Mouse (Mus musculus) T-helper 2 cell (primary cell): ENCODE results near the gene Pcgf5.

Experiments
- in situ Hi-C: fragments of 300-600 bp; cut with MboI, MseI; formaldehyde crosslinking; loops from one replicate; pipeline ENCODE4 v1.15.1; 2025; ENCODE audit warnings: high pct_unique_total_duplicates

Pcgf5 gene

DNA sequence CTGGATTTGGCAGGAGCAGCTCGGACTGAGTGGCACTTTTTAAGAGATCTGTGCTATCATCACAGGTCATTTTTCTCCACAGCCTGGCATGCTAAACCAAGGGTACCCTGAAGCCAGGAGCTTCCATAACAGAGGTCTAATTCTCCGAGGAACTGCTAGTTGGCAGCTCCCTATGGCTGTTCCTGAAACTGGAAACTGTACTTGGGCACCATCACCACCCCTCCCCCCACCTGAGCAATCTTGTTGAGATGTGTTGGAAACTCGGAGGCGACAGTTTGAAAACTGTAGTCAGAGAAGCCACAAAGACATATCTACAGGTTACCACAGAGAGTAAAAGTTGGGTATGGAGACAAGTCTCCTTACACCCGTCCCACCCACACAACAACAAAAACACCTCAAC lies 129.6 kb downstream of the Pcgf5 start:
- in situ Hi-C loops, result loop anchor here (10.0 kb wide), 1 partner anchor 347 kb away; no protein-coding TSS in a partner anchor

DNA sequence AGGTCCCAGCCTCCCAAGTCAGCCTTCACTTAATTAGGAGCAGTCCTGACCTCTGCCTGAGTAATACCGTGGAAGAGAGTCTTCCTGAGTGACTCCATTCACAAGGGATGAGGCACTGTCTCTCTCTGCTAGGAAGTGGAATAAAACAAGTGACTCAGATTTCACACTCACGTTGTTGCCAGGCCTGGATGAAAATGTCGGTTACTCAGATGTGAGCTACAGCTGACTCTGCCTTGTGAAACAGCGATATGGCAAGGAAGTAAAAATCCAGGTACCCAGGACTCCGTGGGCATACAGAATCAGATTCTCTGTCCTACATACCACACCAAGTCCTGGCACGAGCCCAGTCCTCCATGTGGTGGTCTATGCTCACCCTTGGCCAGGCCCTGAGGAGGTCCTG lies 142.8 kb downstream of the Pcgf5 start:
- in situ Hi-C loops, result loop anchor here (10.0 kb wide), 1 partner anchor 1614 kb away; no protein-coding TSS in a partner anchor

DNA sequence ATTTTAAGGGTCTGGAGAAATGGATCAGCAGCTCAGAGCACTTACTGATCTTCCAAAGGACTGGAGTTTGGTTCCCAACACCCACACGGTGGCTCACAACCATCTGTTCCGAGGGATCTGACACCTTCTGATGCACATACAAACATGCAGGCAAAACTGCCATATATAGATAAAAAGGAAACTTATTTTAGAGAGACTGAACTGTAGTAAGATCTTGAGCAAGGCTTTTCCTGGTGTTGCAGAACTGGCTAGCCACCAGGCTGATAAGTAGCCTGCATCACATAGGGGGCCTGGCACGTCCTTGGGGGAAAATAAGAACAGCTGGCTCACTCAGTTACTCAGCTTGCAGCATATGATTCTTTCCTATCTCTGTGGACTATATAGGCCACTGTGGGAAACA lies 147.4 kb downstream of the Pcgf5 start:
- in situ Hi-C loops, result loop anchor here (10.0 kb wide), 1 partner anchor 1609 kb away; no protein-coding TSS in a partner anchor

DNA sequence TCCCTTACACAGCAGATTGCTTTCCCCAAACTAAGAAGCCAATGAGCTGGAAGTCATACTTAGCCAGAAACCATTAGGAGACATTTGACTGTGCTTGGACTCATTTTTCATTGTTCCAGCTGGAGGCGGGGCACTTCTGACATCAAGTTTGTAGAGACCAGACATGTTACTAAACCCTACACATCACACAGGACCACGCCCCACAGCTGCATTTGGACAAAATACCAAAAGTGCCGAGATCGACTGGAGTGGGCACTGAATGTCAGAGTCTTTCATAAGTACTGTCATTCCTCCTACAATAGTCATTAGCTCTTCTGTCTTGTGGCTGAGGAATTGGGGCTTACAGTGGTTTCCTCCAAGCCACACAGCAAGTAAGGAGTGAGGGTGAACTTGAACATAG lies 148.4 kb downstream of the Pcgf5 start:
- in situ Hi-C loops, result loop anchor here (10.0 kb wide), 1 partner anchor 1608 kb away; no protein-coding TSS in a partner anchor

DNA sequence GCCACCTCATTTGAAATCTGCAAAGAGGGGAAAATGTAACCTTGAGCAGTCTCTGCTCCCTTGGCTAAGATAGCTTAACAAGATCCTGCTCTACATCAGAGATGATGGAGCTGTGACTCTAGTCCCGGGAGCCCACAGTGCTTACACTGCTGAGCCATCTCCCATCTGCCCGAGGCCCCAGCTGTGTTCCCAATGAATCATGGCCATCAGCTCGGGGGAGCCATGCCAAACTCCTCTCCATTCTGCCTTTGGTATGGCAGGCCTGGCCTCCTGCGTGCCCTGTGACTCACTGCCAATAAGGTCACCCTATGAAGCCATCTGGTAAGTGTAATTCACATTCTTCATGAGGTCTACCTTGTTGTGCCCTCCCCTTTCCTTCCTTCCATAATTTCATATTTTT lies 149.0 kb downstream of the Pcgf5 start:
- in situ Hi-C loops, result loop anchor here (10.0 kb wide), 1 partner anchor 1608 kb away; no protein-coding TSS in a partner anchor

DNA sequence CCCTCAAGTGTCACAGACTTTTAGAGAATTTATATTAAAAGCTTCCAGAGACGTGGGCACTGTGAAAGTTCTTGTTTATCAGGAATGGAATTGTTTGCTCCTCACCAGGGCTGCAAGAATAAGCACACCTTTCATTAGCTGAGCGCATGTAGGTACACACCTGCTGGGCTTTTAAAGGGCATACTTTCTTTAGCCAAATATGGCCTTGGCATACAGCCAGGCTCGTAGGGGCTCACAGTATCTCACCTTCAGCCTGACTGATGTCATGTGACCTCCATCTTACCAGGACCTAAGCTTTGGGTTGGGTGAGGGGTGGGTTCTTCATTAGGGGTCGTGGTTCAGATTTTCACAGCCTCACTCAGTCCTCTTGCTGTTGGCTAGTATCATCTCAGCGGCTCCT lies 149.6 kb downstream of the Pcgf5 start:
- in situ Hi-C loops, result loop anchor here (10.0 kb wide), 1 partner anchor 1607 kb away; no protein-coding TSS in a partner anchor

DNA sequence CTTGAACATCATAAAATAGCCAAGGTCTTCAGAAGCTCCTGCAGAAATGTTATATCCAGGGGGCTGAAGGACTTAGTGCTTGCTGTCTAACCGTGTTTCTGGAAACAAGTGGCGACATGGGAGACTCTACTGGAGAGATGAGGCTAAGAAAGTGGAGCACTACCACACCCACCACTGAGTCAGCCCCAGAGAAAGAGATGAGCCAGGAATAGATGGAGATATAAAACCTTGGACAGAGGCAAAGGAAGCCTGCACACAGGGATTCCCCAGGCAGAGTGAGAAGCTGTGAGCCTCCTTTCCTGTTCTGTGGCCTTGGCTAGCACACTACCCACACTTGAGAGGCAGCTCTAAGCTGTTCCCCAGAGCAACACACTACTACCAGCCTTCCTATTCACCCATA lies 156.6 kb downstream of the Pcgf5 start:
- in situ Hi-C loops, result no loop called here
